Mouse (Mus musculus): ENCODE results near the gene Hps3. TPM values are rescaled to one million over a fixed set of nuclear protein-coding genes. Genes with fewer than 3 reads are reported as not detected.
"Not testable (repeated sequence)": the region's sequence is repeated elsewhere in the genome, so short reads cannot be mapped to it uniquely, and the experiment has no call there.

Hps3 gene
- polyA plus RNA-seq, 1 experiment from 2014 or later: 15.9 TPM

DNA sequence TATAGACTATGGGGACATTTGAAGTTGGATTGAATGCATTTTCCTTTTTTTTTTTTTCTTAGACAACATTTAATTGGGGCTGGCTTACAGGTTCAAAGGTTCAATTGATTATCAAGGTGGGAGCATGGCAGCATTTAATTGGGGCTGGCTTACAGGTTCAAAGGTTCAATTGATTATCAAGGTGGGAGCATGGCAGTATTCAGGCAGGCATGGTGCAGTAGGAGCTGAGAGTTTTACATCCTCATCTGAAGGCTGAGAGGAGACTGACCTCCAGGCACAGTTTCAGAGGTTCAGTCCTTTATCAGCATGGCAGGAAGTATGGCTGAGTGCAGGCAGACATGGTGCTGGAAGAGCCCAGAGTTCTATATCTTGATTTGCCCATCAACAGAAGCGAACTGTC, 85.7 kb downstream of the Hps3 start:
- not testable (repeated sequence) for H3K9ac ChIP-seq (ENCODE audit: low read depth, low read length); ATAC-seq (ENCODE audit: low FRiP score); H3K4me1 ChIP-seq (replicated peaks; ENCODE audit: control insufficient read depth, insufficient read depth, low read length); H3K27me3 ChIP-seq (ENCODE audit: control insufficient read depth, insufficient read depth, low read length); H3K9me3 ChIP-seq (ENCODE audit: control insufficient read depth, low read length); H3K4me2 ChIP-seq (replicated peaks; ENCODE audit: low read depth, low read length); H3K4me3 ChIP-seq (ENCODE audit: low read depth, low read length); DNase-seq (ENCODE audit: low spot score); H3K27ac ChIP-seq (ENCODE audit: low read depth, low read length); H3K36me3 ChIP-seq (ENCODE audit: control insufficient read depth, insufficient read depth, low read length)
- WGBS: 88% methylated on average over 1 of the region's 1 CpGs

DNA sequence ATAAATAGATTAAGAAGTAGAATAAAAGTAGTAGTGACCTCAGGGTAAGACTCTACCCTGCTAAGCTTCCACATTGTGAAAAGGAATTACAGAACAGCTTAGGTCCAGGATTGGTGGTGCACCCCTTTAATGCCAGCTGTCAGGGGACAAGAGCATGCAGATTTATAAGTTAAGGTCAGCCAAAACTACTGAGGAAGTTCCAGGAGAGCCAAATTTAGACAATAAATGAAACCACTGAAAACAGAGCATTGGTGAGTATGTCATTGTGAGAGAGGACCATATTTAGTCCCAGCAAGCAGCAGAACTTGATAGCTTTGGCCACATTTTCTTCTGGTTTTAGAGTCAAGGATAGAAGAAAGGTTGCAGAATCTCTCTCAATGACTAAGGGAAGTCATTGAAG, 86.6 kb downstream of the Hps3 start:
- Histone ChIP-seq H3K36me3 (ENCODE audit: control insufficient read depth, insufficient read depth, low read length) (no peaks in the 10 kb centered on the region), H3K4me3 (ENCODE audit: low read depth, low read length) (no peak overlapping the region), H3K4me1 (replicated peaks; ENCODE audit: control insufficient read depth, insufficient read depth, low read length) (no peaks in the 10 kb centered on the region), H3K4me2 (replicated peaks; ENCODE audit: low read depth, low read length) (no peak overlapping the region), H3K27me3 (ENCODE audit: control insufficient read depth, insufficient read depth, low read length) (no peaks in the 10 kb centered on the region), H3K9me3 (ENCODE audit: control insufficient read depth, low read length) (no peaks in the 10 kb centered on the region), H3K9ac (ENCODE audit: low read depth, low read length) (no peak overlapping the region), H3K27ac (ENCODE audit: low read depth, low read length) (no peak overlapping the region)
- DNase-seq (ENCODE audit: low spot score) (no peak), ATAC-seq (ENCODE audit: low FRiP score) (no peak)

Other genes starting within 250 kb of the Hps3 start
- 6.0 and 7.8 TPM in 2 replicates for gene Cp, start 78.3 kb downstream of the Hps3 start, polyA plus RNA-seq (2014; fragmentation: Nextera tagmentation; extraction: Ambion mirVana)
- 25.1 and 25.7 TPM in 2 replicates for gene Hltf, start 22.5 kb upstream of the Hps3 start, polyA plus RNA-seq (2014; fragmentation: Nextera tagmentation; extraction: Ambion mirVana)
- gene Gyg, start 120.0 kb upstream of the Hps3 start, polyA plus RNA-seq (2014; fragmentation: Nextera tagmentation; extraction: Ambion mirVana): 29.5 and 32.5 TPM in 2 replicates
- 0.19 and 0.31 TPM in 2 replicates for gene Cpa3, start 206.9 kb upstream of the Hps3 start, polyA plus RNA-seq (2014; fragmentation: Nextera tagmentation; extraction: Ambion mirVana)
- not detected in 2 replicates for gene Cpb1, start 240.4 kb upstream of the Hps3 start, polyA plus RNA-seq (2014; fragmentation: Nextera tagmentation; extraction: Ambion mirVana)